Mouse (Mus musculus) ovary, postnatal 36 days (tissue): ENCODE measurements at regions not wholly inside any gene's neighbourhood (a gene's known extent, or its start where the extent isn't known, plus 50 kb on each side); places are given as distances from the start of the nearest gene placed in this dataset.

Experiments used
- DNase-seq: peaks from one replicate; pipeline ENCODE4 v3.0.0; 2022; ENCODE audit warnings: low spot score, mixed read lengths

DNA sequence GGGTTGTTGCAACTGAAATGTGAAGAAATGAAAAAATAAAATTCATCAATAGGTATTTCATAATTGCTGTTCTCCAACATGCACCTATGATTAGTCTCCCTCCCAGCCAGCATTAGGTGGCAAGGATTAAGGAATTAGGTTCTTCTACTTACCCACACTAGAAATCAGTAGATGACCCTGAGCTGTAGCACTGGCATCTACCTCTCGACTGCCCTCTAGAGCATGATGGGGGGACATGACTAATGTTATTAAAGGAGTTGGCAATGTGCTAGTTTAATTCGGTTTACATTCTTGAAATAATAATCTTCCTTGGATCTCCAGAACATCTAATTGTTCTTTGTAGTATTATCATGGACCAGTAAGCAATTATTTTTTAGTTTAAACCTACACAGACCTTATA lies 370.9 kb downstream of the Dcdc2c start:
- no peak for DNase-seq

DNA sequence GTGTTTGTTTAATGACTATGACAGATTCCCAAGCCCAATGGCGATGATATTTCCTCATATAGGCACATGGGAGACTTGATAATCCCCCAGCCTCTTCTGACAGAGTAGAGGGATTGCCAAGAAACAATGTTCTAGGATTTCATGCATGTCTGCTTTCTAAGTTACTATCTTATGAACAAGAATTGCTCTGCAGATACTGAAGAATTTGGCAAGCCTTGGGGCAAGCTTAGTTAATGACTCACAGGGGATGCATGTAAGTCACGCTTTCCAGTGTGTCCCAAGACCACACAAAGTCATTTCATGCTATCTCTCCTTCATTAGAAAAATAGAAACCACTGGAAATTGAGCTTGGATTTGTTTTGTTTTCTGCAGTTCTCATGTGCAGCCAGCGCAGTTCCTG lies 376.2 kb downstream of the Dcdc2c start:
- DNase-seq = no peak

DNA sequence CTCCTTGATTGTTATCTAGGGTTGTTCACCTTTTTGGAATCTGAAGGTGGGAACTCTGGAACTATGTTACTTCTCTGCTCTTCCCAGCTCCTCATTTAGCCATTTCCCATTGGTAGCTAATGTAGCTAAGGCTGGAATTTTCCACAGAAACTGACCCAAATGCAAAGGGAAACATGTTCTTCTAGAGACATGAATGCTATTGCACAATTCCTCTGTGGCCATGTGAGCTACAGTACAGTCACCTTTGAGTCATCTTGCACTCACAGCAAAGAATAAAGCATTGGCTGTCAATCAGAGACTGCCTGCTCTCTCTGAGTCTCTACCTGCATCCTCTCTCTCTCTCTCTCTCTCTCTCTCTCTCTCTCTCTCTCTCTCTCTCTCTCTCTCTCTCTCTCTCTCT lies 378.1 kb downstream of the Dcdc2c start:
- DNase-seq = no peak

DNA sequence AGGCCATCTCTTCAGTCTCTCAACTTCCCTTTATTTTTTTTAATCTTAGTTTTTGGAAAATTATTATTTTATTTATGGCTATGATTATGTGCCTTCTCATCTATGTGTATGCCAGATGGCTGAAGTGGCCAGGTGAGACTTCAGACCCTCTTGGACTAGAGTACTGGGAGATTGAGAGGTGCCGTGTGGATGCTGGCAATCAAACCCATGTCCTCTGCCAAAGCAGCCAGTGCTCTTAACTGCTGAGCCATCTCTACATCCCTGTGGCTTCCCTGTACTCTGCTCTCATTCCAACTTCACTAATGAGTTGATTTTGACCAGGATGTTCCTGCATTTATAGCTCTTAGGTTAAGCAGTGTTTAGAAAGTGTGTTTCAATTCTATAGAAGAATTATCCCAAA lies 393.4 kb downstream of the Dcdc2c start:
- no peak for DNase-seq

GRCm38 (mm10) chr12:28150759-28151158 lies 401.4 kb downstream of the Dcdc2c start:
- DNase-seq = no peak

- no peak for DNase-seq
Observed at GRCm38 (mm10) chr12:28135810-28136592, 416.2 kb downstream of the Dcdc2c start.

GRCm38 (mm10) chr12:28122766-28123165 lies 429.4 kb downstream of the Dcdc2c start:
- no peak for DNase-seq

DNA sequence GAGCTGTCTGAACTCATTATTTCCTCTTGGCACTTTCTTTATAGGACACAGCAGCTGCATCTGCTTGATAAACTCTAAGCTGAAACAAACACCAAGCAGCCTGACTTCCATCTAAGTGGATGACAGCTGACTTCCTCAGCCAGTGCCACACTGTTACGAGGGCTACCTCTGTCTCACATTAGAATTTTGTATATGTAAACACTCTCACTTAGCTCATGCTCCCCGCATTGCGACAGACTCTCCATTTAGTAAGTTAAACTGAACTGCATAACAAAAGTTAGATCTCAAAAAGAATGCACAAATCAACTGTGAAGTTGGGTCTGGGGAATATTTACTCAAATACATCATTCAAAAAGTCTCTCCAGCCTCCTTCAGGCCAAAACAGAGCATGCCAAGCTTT lies 432.1 kb downstream of the Dcdc2c start:
- DNase-seq = no peak

- DNase-seq = no peak
Observed at GRCm38 (mm10) chr12:28090673-28091072, 461.5 kb downstream of the Dcdc2c start.

DNA sequence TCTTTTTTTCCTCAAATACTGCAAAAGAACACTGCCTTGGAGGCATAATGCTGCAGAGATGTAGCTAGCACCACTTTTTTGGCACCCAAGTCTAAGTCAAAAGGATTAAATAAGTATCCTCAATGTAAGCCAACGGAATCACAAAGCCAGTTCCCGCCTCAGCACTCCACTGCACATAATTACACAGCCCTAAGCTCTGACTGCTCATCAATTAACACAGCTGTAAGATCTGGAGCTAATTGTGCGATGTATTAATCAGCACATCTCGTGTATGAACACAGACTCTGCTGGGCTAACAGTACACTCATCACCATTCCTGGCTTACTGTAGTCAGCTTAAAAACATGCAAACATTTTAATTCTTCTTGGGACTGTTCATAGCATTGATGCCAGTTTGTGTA lies 466.7 kb downstream of the Dcdc2c start:
- DNase-seq = no peak

DNA sequence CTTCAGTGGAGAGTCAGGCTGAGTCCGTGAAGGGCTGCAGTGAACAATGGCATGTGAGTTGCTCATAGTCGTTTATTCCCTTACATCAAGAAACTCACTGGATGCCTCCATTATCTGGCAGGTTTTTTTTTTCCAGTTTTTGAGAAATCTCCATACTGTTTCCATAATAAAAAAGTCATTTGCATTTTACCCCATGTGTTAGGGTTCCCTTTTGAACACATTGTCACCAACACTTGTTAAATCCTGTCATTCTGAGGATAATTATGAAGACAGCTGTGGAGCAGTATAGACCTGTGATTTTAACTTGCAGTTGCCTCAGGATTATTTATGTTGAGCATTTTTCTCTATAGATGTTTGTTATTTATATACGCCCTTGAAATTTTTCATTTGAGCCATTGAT lies 475.6 kb downstream of the Dcdc2c start:
- DNase-seq = no peak

DNA sequence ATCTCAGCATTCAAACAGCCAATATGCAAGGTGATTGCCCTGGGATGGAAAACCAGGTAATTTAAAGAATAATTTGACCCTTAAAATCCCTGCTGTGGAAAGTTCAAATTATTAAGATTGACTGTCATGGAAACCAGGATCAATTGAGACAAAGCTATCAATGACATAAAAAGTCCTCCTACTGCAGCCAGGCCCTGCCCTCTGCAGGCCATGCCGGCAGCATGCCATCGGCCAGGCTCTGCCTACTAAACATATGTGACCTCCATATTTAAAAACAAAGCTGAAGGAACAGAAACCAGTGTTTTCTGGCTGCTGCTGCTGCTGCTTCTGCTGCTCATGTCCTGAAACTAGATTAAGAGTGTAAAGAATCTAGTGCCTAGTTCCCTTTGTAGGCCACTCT lies 483.6 kb downstream of the Dcdc2c start:
- no peak for DNase-seq

DNA sequence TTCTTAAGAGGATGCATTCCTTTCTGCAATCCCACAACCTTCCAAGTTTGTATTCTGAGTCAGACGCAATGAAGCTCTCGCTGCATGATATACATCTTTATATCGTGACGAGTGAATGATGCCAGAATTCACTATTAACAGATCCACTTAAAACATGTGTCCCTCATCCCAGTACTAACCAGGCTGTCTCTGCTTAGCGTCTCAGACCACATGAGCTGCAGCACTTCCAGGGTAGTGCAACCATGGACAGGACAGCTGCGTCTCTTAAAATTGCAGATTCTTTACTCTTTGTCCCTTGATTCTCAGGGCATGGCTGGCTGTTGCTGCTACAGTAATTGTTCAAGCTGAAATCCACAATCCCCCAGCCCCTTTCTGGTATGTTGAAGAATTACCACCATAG lies 491.9 kb downstream of the Dcdc2c start:
- no peak for DNase-seq

DNA sequence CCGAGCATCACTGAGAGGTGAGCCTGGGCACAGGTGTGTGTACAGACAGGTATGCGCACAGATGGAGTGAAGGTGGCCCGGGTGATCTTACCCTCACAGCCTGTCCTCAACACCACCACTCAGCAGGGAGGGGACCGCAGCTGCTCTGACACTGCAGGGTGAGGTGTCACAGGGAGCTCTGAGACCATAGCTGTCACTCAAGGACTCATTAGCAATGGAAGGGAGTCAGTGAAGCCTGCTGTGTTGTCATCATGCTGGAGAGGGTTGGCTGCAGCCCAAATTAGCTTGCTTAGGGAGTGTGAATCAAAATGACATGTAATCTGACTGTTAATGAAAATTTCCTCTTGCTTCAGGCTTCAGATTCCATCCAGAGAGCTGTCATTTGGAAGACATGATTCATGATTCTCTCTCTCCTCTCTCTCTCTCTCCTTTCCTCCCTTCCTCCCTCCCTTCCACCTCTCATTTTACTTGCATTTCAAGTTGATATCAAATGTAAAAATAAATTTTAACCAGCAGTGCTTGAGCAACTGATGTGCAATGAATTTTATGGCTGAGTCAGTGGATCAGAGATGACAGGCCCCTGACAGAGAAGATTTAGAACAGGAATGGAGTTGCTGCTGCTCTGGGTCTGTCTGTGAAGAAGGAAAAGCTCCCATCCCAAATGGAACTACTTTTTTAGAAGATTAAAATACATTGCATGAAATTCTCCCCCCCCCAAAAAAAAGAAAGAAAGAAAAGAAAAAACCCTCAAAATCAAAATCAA lies 496.5 kb downstream of the Dcdc2c start:
- no peak for DNase-seq

GRCm38 (mm10) chr12:28054444-28054843 lies 497.8 kb downstream of the Dcdc2c start:
- no peak for DNase-seq

DNA sequence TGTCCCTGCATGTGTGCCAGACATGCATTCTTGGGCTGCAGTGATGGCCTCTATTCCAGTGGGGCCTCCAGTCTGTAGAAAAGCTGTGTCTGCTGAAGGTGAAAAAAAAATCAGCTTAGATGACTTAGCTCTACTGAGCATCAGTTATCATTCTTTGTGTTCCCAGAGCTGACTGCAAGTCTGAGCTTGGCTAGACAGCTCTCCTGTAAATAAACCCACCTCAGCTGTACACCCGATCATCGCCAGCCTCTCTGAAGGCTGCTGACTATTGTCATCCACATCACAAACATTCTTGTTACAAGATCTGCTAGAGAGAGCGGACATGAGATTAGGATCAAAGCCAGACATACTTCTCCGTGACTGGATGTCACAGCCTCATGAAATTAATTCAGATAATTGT lies 504.2 kb downstream of the Dcdc2c start:
- no peak for DNase-seq

DNA sequence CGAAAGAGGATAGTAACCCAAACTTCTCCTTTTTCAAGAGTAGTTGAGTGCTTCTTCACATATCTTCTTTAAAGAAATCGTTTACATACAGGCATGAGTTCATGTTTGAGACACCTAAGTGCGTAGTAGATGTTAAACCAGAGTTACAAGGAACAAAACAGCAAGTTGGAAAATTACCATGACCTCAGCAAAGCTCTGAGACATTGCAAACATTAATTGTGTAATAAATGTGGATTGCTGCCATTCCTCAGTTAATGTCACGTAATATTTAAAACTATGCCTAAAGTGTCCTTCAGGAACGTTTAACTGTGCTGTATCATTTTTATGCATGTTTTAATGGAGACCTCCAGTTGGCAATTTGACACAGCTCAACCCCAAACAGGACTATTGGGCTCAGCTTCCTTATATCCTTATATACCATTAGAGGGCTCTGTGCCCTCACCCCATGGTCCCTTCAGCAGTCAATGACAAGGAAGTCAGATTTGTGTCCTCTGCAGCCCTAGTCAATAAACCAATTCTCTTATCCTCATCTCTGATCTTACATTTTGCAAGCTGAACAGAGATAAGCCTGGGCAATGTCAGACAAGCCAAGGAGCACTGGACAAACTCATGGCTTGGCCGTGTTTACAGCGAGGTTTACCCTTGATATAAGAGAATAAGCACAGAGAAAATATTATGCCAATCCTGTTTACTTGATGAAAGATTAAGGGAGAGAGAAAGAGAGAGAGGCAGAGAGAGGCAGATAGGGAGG lies 513.9 kb downstream of the Dcdc2c start:
- no peak for DNase-seq

GRCm38 (mm10) chr12:27999170-27999569 lies 553.0 kb downstream of the Dcdc2c start:
- DNase-seq = no peak

GRCm38 (mm10) chr12:27992152-27992551 lies 560.0 kb downstream of the Dcdc2c start:
- no peak for DNase-seq

DNA sequence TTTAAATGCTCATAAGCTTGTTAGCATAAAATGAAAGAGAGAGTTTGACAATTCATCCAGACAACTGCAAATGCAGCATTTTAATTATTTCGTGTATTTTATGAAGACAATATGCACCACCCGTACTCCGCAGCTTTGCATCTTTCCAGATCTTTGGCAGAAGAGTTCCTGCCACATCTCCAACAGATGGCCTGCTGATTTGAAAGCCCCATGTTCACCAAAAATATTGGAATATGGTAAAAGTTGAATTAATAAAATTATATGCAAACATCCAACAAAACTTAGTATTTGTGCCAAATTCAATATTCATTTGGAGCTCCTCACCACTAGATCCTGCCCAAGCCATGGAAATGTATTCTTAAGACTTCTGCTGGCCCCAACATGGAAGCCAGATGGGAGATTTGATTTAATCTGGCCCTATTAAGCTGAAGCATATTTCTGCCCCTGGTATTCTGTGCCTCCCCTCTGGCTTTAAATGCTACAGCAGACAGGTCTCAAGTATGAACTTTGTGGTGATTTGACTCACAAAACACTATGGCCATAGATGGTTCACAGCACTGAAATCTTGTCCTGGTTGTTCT lies 567.8 kb downstream of the Dcdc2c start:
- DNase-seq = no peak

- DNase-seq = no peak
Observed at GRCm38 (mm10) chr12:27978257-27978931, 573.8 kb downstream of the Dcdc2c start.
